Mouse (Mus musculus): Measurements from ENCODE around the gene Trib2. TPM values are rescaled to one million over a fixed set of nuclear protein-coding genes. Genes with fewer than 3 reads are reported as not detected.

The Trib2 gene
- total and polyA plus RNA-seq, 3 experiments: 20.1 to 80.6 (median 53.8) TPM

DNA sequence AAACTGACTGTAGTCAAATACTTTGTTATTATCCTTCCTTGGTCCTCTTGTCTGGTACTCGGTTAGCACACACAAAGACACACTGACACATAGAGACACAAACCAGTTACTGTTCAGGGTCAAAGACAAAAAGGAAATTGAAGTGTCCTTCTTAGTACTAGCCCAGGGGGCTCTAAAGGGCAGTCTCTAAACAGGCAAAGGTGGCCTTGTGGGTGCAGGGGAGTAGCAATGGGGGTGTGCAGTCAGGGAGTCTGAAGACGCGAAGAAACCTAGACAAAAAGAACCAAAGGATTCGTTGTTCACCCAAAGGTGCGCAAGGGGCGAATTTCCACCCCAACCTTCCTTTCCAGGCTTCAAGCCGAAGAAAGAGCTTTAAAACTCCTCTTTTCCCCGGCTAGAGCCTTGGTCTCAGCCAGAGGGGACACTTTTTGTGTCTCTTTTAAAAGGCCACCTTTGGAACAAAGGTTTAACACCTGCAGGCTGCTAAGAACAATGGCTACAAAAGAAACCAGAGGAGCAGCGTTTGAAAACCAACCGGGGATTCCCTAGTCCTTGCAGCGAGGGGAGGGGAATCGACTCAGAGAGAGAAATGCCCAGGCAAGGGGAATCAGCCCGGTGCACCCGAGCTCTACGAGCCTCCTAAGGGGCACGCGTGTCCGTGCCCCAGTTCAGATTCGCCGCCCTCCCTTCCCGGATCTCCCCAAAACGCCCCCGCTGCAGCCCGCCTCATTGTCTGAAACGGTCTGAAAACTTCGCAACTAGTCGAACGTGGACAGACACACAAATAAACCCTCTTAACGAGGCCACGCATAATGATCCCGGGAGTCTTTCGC is 2.3 kb downstream of the Trib2 start:
- peaks cover 0 to 9% of the 10 kb centered on the region in 2 experiments for H3K4me1 ChIP-seq (ENCODE audit: control insufficient read depth in 1 of 2, insufficient read depth in 2 of 2, low read length in 2 of 2)
- peak; percentile 57 for DNase-seq (ENCODE audit: low read depth, low spot score)
- H3K4me3 ChIP-seq (ENCODE audit: control insufficient read depth in 1 of 2, insufficient read depth in 1 of 2, low read depth in 2 of 2, low read length in 2 of 2): peak overlapping the region; percentile 97 to 98
- H3K27me3 ChIP-seq (ENCODE audit: control insufficient read depth in 1 of 2, insufficient read depth in 2 of 2, low read length in 2 of 2): no peaks in the 10 kb centered on the region
- H3K79me2 ChIP-seq (ENCODE audit: control insufficient read depth, insufficient read depth, low read length, poor library complexity): peaks cover 60% of the 10 kb centered on the region
- peaks cover 0 to 8% of the 10 kb centered on the region in 2 experiments; a peak in 3 of 4 replicates for H3K36me3 ChIP-seq (ENCODE audit: control insufficient read depth in 1 of 2, insufficient read depth in 2 of 2, low read length in 2 of 2)
- TF ChIP-seq UBTF (IDR thresholded peaks at IDR 0.05; ENCODE audit: borderline replicate concordance, insufficient read depth, low read depth, low read length): 0 out of 2 replicates have a peak, but pooled peaks have one; percentile 20
- peak; percentile 44 for TF ChIP-seq SIN3A (IDR thresholded peaks at IDR 0.05; ENCODE audit: low read length)
- no peak for TF ChIP-seq EP300 (IDR thresholded peaks at IDR 0.05; ENCODE audit: low read depth in 1 of 2, low read length in 2 of 2)
- TF ChIP-seq ZMIZ1 (IDR thresholded peaks at IDR 0.05; ENCODE audit: low read depth, low read length): no peak
- TF ChIP-seq CHD1 (IDR thresholded peaks at IDR 0.05; ENCODE audit: low read depth, low read length): peak; percentile 9
- TF ChIP-seq MAZ (IDR thresholded peaks at IDR 0.05; ENCODE audit: low read depth, low read length): no peak
- H3K9me3 ChIP-seq (replicated peaks; ENCODE audit: insufficient read depth, low read length): no peaks in the 10 kb centered on the region
- H3K9ac ChIP-seq (ENCODE audit: control insufficient read depth, low read depth, low read length, poor library complexity, severe bottlenecking): peak overlapping the region; percentile 95
- peak overlapping the region; percentile 61 for H3K27ac ChIP-seq (ENCODE audit: control insufficient read depth, low read depth, low read length)

- no peaks in the 10 kb centered on the region for H3K27me3 ChIP-seq (ENCODE audit: control insufficient read depth in 1 of 2, insufficient read depth in 2 of 2, low read length in 2 of 2)
These were observed 2.9 kb downstream of the Trib2 start for GRCm38 (mm10) chr12:15813819-15814165.

DNA sequence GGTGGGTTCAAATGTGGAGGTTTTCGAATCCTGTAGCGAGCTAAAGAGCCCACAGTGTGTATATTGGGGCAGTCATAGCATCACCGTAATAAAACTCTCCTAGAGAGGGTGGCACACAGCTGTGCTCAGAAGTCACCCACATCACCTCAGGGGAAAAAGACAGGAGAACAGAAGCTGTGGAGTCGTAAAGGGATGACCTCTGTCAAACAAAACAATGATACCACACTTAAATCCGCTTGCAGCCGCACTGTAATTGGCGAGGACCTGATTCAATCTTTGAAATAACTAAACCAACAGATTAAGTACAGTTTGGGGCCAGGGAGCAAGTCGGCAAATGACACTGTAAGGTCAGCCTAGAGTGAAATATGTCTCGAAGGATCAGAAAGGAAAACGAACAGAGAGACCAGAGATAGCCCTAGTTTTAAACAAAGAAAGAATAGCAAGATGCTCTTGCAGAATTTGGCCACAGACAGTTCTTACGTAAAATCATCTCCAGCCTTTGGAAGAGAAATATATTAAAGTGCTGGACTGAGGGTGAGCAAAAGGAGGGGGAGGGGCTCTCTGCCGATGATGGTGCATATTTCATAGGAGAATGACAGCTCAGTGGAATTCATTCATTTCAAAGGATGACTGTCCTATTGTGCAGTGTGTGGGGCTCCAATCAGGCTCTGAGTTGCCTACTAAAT is 3.4 kb downstream of the Trib2 start:
- H3K27me3 ChIP-seq (ENCODE audit: control insufficient read depth in 1 of 2, insufficient read depth in 2 of 2, low read length in 2 of 2): no peaks in the 10 kb centered on the region
- DNase-seq (ENCODE audit: low read depth, low spot score): no peak
- peaks cover 0 to 9% of the 10 kb centered on the region in 2 experiments for H3K4me1 ChIP-seq (ENCODE audit: control insufficient read depth in 1 of 2, insufficient read depth in 2 of 2, low read length in 2 of 2)
- TF ChIP-seq MXI1 (IDR thresholded peaks at IDR 0.05; ENCODE audit: low read depth, low read length): peak; percentile 35; the same call in 1 of the 2 replicates
- no peak for TF ChIP-seq POLR2AphosphoS5 (IDR thresholded peaks at IDR 0.05; ENCODE audit: borderline replicate concordance, low read depth, low read length)
- peaks cover 62% of the 10 kb centered on the region for H3K79me2 ChIP-seq (ENCODE audit: control insufficient read depth, insufficient read depth, low read length, poor library complexity)
- H3K27ac ChIP-seq (ENCODE audit: control insufficient read depth, low read depth, low read length): peak overlapping the region; percentile 52
- no peaks in the 10 kb centered on the region for H3K9me3 ChIP-seq (replicated peaks; ENCODE audit: insufficient read depth, low read length)
- H3K4me3 ChIP-seq (ENCODE audit: control insufficient read depth in 1 of 2, insufficient read depth in 1 of 2, low read depth in 2 of 2, low read length in 2 of 2): peak overlapping the region; percentile 71 to 97
- peak overlapping the region; percentile 60 for H3K9ac ChIP-seq (ENCODE audit: control insufficient read depth, low read depth, low read length, poor library complexity, severe bottlenecking)
- peaks cover 2 to 8% of the 10 kb centered on the region in 2 experiments for H3K36me3 ChIP-seq (ENCODE audit: control insufficient read depth in 1 of 2, insufficient read depth in 2 of 2, low read length in 2 of 2)

More at GRCm38 (mm10) chr12:15813819-15814165, 2.9 kb downstream of the Trib2 start:
- no peaks in the 10 kb centered on the region for H3K9me3 ChIP-seq (replicated peaks; ENCODE audit: insufficient read depth, low read length)
- H3K27ac ChIP-seq (ENCODE audit: control insufficient read depth, low read depth, low read length): peak overlapping the region; percentile 52; the same call in 1 of the 2 replicates
- H3K4me3 ChIP-seq (ENCODE audit: control insufficient read depth in 1 of 2, insufficient read depth in 1 of 2, low read depth in 2 of 2, low read length in 2 of 2): peak overlapping the region; percentile 71 to 97
- 0 out of 2 replicates have a peak, but pooled peaks have one; percentile 36 for TF ChIP-seq SIN3A (IDR thresholded peaks at IDR 0.05; ENCODE audit: low read length)
- TF ChIP-seq MYB (IDR thresholded peaks at IDR 0.05; ENCODE audit: low read depth, low read length): no peak
- peak overlapping the region; percentile 60 for H3K9ac ChIP-seq (ENCODE audit: control insufficient read depth, low read depth, low read length, poor library complexity, severe bottlenecking)
- H3K79me2 ChIP-seq (ENCODE audit: control insufficient read depth, insufficient read depth, low read length, poor library complexity): peaks cover 60% of the 10 kb centered on the region
- peak; percentile 62 for DNase-seq (ENCODE audit: low read depth, low spot score)
- H3K36me3 ChIP-seq (ENCODE audit: control insufficient read depth in 1 of 2, insufficient read depth in 2 of 2, low read length in 2 of 2): peaks cover 0 to 8% of the 10 kb centered on the region in 2 experiments; a peak in 3 of 4 replicates
- peaks cover 0 to 9% of the 10 kb centered on the region in 2 experiments for H3K4me1 ChIP-seq (ENCODE audit: control insufficient read depth in 1 of 2, insufficient read depth in 2 of 2, low read length in 2 of 2)

All from MEL (cell line).